Mouse (Mus musculus): Measurements from ENCODE around the gene Ctss.

DNA sequence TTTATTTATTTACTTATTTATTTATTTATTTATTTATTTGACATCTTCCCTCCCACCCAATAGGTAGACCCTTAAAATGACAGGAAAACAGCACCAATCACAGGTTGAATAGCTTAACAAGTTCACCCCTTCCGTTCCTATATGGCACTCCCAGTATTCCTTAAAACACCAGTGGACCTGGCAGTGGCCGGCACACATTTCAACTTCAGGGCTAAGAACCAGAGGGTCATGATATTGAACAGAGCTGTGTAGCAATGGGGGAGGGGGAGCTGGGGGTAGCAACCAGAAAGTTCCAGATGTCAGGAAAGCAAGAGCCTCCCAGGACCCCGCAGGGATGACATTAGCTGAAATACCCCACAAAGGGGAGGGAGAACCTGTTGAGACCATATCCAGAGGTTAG, 6.5 kb upstream of the Ctss start:
- no peak for TF ChIP-seq POLR2A (IDR thresholded peaks at IDR 0.05; ENCODE audit: borderline replicate concordance, extremely low read depth, low read depth, low read length)
- no peak for TF ChIP-seq CTCF (IDR thresholded peaks at IDR 0.05; ENCODE audit: insufficient read depth, low read length)

Measured in lung, adult 2 months (tissue).